Mouse (Mus musculus) midbrain, embryonic 16.5 days (tissue): ENCODE measurements around the gene Ogdh. TPM values are rescaled to one million over a fixed set of nuclear protein-coding genes. Genes with fewer than 3 reads are reported as not detected.
A peak's percentile ranks its signal among the peaks of the same experiment; 100 is the strongest.

Experiments
- ATAC-seq: fragments of 200-750 bp; cut with Nextera tagmentation; 2 replicates; pipeline ENCODE4 v1.8.0; 2017; ENCODE audit warnings: moderate TSS enrichment
- H3K27ac ChIP-seq: fragments of 300-500 bp; sonication (generic); 2 replicates; pipeline ENCODE4 v1.5.1; 2014; ENCODE audit warnings: mild to moderate bottlenecking, low read length, mixed read lengths
- H3K27me3 ChIP-seq: fragments of 300-500 bp; sonication (generic); 2 replicates; pipeline ENCODE4 v1.6.1; 2014; ENCODE audit warnings: low read depth, low read length, mixed read lengths; ENCODE audit not compliant: control insufficient read depth, insufficient read depth
- H3K36me3 ChIP-seq: fragments of 300-500 bp; sonication (generic); 2 replicates; pipeline ENCODE4 v1.6.1; 2014; ENCODE audit warnings: mild to moderate bottlenecking, low read length, moderate library complexity, mixed read lengths; ENCODE audit not compliant: control insufficient read depth, insufficient read depth
- H3K4me1 ChIP-seq: fragments of 300-500 bp; sonication (generic); 2 replicates; pipeline ENCODE4 v1.6.1; 2014; ENCODE audit warnings: mild to moderate bottlenecking, low read length, mixed read lengths; ENCODE audit not compliant: control insufficient read depth, insufficient read depth
- H3K4me2 ChIP-seq: fragments of 300-500 bp; sonication (generic); 2 replicates; pipeline ENCODE4 v1.6.1; 2014; ENCODE audit warnings: mild to moderate bottlenecking, low read length, mixed read lengths
- H3K4me3 ChIP-seq: fragments of 300-500 bp; sonication (generic); 2 replicates; pipeline ENCODE4 v1.5.1; 2014; ENCODE audit warnings: low read depth, mild to moderate bottlenecking, low read length, moderate library complexity, mixed read lengths
- H3K9ac ChIP-seq: fragments of 300-500 bp; sonication (generic); 2 replicates; pipeline ENCODE4 v1.6.1; 2014; ENCODE audit warnings: low read depth, low read length, mixed read lengths
- H3K9me3 ChIP-seq: fragments of 300-500 bp; sonication (generic); replicated peaks from 2 replicates; pipeline ENCODE4 v1.6.1; 2014; ENCODE audit warnings: mild to moderate bottlenecking, low read length, mixed read lengths; ENCODE audit not compliant: control insufficient read depth, poor library complexity, severe bottlenecking
- WGBS: fragments of 180-500 bp; shearing (Covaris S2); extraction: QIAGEN DNeasy Blood & Tissue Kit; methylation state at CpG from one replicate; pipeline ENCODE4 v1.1.7; 2014; 5-methylcytosine and 5-hydroxymethylcytosine counted together
- polyA plus RNA-seq: library from polyadenylated mRNA; unstranded; fragments of >200 nt; fragmentation: Nextera tagmentation; extraction: Ambion mirVana; gene quantifications from 2 replicates; pipeline ENCODE4 v1.2.1, GENCODE M21; 2015

The Ogdh gene
- polyA plus RNA-seq, 1 experiment from 2014 or later, result 127 TPM

DNA sequence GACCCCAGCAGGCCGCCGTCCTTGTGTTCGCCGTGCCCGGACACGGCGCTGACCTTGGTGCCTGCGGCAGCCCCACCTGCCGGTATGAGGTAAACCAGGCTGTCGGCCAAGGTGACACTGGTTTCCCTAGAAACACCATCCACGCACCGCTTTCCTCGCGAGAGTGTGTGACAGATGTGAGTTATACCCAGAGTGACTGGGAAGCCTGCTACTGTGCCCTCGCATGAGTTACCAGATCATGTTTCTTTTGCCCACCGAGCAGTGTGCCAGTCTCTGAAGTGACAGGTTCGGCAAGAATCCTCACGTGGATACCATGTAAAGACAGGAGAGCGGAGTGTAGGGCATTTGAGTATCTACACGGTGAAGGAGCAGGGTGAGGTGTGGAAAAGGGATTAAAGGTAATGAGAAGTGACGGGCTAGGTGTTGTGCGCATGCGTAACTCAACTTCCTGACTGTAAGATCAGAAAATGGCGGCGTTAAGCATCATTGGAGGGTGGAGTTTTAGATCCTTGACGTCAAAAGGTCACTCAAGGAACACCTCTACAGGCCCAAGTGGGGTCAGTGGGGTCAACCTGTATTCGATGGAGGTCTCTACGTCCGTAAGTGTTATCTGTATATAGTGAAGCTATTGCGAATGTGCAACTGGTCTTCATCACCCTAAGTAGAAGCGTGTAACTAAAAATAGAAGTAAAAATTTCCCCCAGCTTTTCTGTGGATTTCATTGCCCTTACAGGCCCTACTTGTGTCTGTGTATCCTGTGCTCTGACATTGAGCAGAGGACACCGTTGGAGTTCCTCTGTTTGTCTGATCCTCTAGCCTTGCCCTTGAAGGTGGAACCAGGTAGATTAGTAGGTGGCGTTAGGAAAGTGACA lies 919 bp downstream of the Ogdh start:
- H3K27me3 ChIP-seq, result no peaks in the 10 kb centered on the region
- peak overlapping the region; percentile 78 for H3K4me3 ChIP-seq
- peak overlapping the region; percentile 93 for H3K27ac ChIP-seq
- ATAC-seq, result peak; percentile 52
- peaks cover 4% of the 10 kb centered on the region; the same call in 1 of the 2 replicates for H3K36me3 ChIP-seq
- H3K9me3 ChIP-seq, result no peaks in the 10 kb centered on the region
- H3K4me2 ChIP-seq, result peak overlapping the region; percentile 74
- peaks cover 14% of the 10 kb centered on the region for H3K4me1 ChIP-seq
- H3K9ac ChIP-seq, result peak overlapping the region; percentile 81
- WGBS, result 16% methylated on average over 33 of the region's 33 CpGs

DNA sequence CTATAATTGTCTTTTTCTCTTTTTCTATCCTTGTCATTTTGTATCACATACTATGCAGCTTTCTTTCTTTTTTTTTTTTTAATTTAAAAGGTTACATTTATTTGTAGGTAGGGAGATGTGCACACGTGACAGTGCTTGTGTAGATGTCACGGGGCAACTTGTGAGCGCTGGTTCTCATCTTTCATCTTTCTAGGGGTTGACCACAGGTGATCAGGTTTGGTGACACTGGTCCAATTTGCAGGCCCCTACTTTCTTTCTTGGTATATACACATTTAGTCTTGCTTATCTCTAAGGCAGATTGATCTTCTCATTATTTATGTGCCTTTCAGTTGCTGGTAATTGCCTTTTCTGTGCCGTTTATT lies 1.5 kb downstream of the Ogdh start:
- Histone ChIP-seq H3K4me1 (peaks cover 14% of the 10 kb centered on the region), H3K9me3 (no peaks in the 10 kb centered on the region), H3K27ac (0 out of 2 replicates have a peak overlapping the region, but pooled peaks have one; percentile 93), H3K36me3 (peaks cover 10% of the 10 kb centered on the region), H3K4me3 (peak overlapping the region; percentile 78), H3K27me3 (no peaks in the 10 kb centered on the region), H3K9ac (no peak overlapping the region), H3K4me2 (peak overlapping the region; percentile 74)
- 95% methylated on average over 4 of the region's 4 CpGs for WGBS
- ATAC-seq, result no peak

DNA sequence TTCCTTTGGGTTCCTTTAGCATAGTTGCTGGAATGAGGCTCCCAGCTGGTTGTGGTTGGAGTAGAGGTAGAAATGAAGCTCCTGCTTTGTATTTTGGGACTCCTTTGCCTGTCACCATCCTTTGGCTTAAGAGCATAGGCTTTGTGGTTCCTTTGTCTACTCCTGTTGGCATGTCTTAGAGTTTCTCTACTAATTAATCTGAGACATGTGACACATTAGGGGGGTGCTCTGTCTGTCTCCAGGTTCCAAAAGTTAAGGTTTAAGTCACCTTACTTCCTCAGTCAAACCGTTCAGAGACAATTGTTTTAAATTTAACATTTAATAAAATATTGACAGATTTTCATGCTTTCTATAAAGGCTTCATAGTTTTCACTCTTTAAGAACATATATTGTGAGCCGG lies 2.2 kb downstream of the Ogdh start:
- H3K36me3 ChIP-seq, result peaks cover 15% of the 10 kb centered on the region
- 97% methylated on average over 2 of the region's 2 CpGs for WGBS
- H3K9me3 ChIP-seq, result no peaks in the 10 kb centered on the region
- no peak overlapping the region for H3K27ac ChIP-seq
- H3K4me3 ChIP-seq, result no peak overlapping the region
- peaks cover 14% of the 10 kb centered on the region for H3K4me1 ChIP-seq
- no peak overlapping the region for H3K4me2 ChIP-seq
- H3K9ac ChIP-seq, result no peak overlapping the region
- no peak for ATAC-seq
- no peaks in the 10 kb centered on the region for H3K27me3 ChIP-seq

DNA sequence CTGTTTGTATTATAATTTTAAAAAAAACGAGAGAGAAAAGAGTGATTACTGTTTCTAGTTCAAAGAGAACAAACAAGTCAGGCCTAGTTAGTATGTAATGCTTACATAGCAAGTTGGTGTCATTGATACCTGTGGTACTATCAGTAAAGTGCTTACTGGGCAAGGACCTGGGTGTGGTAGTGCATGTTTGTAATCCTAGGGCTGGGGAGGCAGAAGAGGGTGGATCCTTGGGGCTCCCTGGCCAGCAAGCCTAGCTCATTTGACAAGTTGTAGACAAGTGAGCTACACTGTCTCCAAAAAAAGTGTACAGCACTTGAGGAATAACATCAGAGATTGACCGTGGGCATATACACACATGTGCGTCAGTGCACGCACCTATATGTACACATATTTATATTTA lies 3.2 kb downstream of the Ogdh start:
- no peak overlapping the region for H3K4me2 ChIP-seq
- H3K36me3 ChIP-seq, result peaks cover 15% of the 10 kb centered on the region
- no peaks in the 10 kb centered on the region for H3K9me3 ChIP-seq
- no peak overlapping the region for H3K4me3 ChIP-seq
- no peak for ATAC-seq
- no peaks in the 10 kb centered on the region for H3K27me3 ChIP-seq
- H3K27ac ChIP-seq, result no peak overlapping the region
- peaks cover 14% of the 10 kb centered on the region for H3K4me1 ChIP-seq
- 95% methylated on average over 4 of the region's 4 CpGs for WGBS
- H3K9ac ChIP-seq, result no peak overlapping the region

DNA sequence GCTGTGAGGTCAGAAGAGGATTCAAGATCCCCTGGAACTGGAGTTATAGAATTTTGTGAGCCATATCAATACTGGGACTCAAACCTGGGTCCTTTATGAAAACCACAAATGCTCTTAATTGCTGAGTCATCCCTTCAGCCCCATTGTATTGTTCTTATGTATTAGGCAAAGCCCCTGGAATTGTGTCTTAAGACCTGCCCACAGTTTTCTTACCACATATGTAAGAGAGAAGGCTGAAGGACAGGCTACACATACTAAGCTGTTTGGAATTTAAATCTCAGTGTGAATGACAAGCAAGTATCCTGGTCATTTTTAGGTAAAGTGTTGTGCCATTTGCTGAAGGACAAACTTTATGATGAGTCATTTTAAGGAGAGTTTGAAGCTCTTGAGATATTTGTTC lies 4.6 kb downstream of the Ogdh start:
- H3K36me3 ChIP-seq, result peaks cover 15% of the 10 kb centered on the region
- no peak overlapping the region for H3K9ac ChIP-seq
- no peaks in the 10 kb centered on the region for H3K27me3 ChIP-seq
- no peak for ATAC-seq
- H3K27ac ChIP-seq, result no peak overlapping the region
- no peak overlapping the region for H3K4me3 ChIP-seq
- H3K9me3 ChIP-seq, result no peaks in the 10 kb centered on the region
- peaks cover 10% of the 10 kb centered on the region for H3K4me1 ChIP-seq
- H3K4me2 ChIP-seq, result no peak overlapping the region

DNA sequence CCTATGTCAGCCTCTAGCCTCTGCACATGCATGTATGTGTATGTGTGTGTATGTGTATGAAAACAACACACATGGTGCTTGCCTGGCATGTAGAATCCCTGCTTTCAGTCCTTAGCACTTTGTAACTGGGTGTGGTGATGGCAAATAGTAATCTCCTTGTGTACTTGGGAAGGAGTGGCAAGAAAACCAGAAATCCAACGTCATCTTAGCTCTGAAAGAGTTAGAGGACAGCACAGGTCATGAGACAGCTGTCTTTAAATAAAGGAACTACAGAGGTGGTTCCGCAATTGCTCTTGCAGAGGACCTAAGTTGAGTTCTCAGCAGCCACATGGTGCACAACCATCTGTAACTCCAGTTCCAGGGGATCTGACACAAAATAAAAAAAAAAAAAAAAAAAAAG lies 8.0 kb downstream of the Ogdh start:
- H3K4me3 ChIP-seq, result no peak overlapping the region
- no peak for ATAC-seq
- no peaks in the 10 kb centered on the region for H3K9me3 ChIP-seq
- H3K27me3 ChIP-seq, result no peaks in the 10 kb centered on the region
- no peak overlapping the region for H3K9ac ChIP-seq
- H3K4me1 ChIP-seq, result no peaks in the 10 kb centered on the region
- no peak overlapping the region for H3K4me2 ChIP-seq
- 87% methylated on average over 2 of the region's 2 CpGs for WGBS
- H3K27ac ChIP-seq, result no peak overlapping the region
- peaks cover 21% of the 10 kb centered on the region for H3K36me3 ChIP-seq

DNA sequence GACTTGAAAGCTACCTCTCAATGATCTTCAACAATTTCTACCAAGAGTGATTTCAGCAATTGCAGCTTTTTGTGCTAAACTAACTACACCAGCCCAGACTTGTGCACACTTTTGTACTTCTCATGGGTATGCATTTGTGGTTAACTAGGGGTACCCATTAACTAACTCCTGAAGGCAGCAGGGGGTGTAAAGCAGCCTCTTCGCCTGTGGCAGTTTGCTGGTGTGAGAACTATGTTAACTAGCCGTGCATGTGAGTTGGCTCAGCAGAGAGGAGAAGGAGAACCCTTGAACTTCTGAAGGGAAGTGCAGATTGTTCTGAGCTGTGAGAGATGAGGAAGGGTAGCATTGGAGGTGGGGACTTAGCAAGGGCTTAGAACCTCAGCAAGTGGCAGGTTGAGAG lies 11.4 kb downstream of the Ogdh start:
- WGBS, result 86% methylated on average over 2 of the region's 2 CpGs
- no peaks in the 10 kb centered on the region for H3K9me3 ChIP-seq
- H3K27ac ChIP-seq, result no peak overlapping the region
- H3K4me3 ChIP-seq, result no peak overlapping the region
- H3K27me3 ChIP-seq, result no peaks in the 10 kb centered on the region
- no peaks in the 10 kb centered on the region for H3K4me1 ChIP-seq
- peaks cover 18% of the 10 kb centered on the region for H3K36me3 ChIP-seq
- no peak for ATAC-seq
- H3K4me2 ChIP-seq, result no peak overlapping the region
- H3K9ac ChIP-seq, result no peak overlapping the region

DNA sequence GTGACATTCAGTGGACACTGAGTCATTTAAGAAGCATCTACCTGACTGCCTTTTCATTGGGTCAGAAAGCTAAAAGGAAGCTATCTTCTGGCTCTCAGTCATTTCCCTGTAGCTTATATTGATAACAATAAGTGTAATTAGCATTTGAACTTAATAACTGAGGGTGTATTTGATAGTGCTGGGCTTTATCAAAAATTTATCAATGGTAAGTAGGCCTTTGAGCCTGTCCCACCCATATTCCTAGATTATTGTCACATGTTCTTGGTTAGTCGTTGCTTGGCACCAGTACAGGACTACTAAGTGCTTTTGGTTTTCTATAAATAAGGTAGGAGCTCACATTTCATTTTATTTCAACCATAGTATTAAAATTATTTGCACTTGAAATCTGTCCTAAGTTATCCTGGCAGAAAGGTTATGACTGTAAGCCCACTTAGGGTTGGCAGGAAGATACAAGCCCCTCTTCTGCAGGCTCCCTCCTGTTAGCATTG lies 14.6 kb downstream of the Ogdh start:
- H3K4me1 ChIP-seq, result no peaks in the 10 kb centered on the region
- H3K4me3 ChIP-seq, result no peak overlapping the region
- H3K9ac ChIP-seq, result no peak overlapping the region
- H3K27me3 ChIP-seq, result no peaks in the 10 kb centered on the region
- WGBS, result 92% methylated on average over 1 of the region's 1 CpGs
- no peak overlapping the region for H3K4me2 ChIP-seq
- no peak overlapping the region for H3K27ac ChIP-seq
- peaks cover 14% of the 10 kb centered on the region for H3K36me3 ChIP-seq
- no peaks in the 10 kb centered on the region for H3K9me3 ChIP-seq
- no peak for ATAC-seq

DNA sequence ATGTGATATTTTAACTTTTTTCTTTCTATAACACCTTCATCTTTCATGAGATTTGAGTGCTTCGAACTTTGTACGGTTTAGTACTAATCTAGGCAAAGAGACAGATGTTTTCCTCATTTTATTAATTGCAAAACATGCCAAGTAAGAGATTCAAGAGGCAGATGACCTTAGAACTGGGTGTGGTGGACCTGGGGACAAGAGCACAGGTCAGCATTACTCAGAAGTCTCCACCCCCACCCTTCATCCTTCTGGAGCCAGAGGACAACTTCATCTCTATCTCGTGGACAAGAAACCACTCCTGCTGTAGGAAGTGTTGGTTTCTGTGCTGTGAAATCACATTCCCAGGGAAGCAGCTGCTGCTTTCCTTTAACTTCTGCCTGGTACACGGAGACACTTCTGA lies 16.7 kb downstream of the Ogdh start:
- Histone ChIP-seq H3K27me3 (no peaks in the 10 kb centered on the region), H3K4me3 (no peak overlapping the region), H3K4me2 (no peak overlapping the region), H3K27ac (no peak overlapping the region), H3K4me1 (no peaks in the 10 kb centered on the region), H3K36me3 (peaks cover 13% of the 10 kb centered on the region), H3K9me3 (no peaks in the 10 kb centered on the region), H3K9ac (no peak overlapping the region)
- ATAC-seq, result no peak
- WGBS, result 97% methylated on average over 4 of the region's 4 CpGs
